Mouse (Mus musculus) G1E-ER4 (cell line): ENCODE data around the gene Wrb. TPM values are rescaled to one million over a fixed set of nuclear protein-coding genes. Genes with fewer than 3 reads are reported as not detected.

Experiments used
- GATA1 ChIP-seq: IDR thresholded peaks from one replicate; pipeline ENCODE4 v1.8.0; 2012; ENCODE audit warnings: low read length, inconsistent platforms
- polyA plus RNA-seq: library from polyadenylated mRNA; stranded (reverse); fragments of >175 nt; gene quantifications from 2 replicates; pipeline ENCODE4 v1.2.3, GENCODE M21; 2012

Wrb gene
- polyA plus RNA-seq, 1 experiment, result 5.2 TPM

DNA sequence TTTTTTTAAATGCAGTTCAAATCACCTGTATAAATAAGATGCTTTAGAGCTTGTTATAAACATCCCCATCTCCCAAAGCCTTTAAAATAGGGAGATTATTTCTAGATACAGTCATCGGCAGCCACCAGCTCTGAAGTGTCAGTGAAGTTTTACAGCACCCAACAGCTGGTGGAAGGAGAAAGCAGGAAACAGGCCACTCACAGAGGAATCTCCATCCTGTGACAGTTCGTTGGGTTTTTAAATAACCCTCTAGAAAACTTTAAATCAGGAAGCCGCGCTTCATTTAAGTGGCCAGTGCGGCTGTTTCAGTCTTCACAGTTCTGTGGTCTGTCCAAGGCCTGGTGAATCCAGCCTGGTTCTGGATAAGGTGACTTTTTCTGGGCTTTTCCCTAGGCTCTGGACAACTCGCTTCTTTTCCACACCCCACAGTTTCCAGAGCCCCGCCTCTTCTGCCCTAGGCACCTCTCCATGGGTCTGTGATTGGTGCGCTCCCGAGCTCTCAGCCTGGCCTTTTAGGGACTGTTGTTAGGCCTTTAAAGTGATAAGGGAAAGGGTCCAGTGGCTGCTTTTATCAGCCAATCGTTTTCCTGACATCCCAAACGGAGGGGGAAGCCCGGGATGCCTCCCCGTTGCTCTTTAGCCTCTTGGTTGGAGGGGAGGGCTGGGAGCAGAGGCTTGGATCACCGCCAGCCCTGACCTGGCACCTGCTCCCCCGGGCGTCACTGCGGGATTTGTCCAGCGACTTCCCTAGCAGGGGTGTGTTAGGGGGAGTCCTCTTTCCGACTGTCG lies 54.9 kb downstream of the Wrb start, which contains the start of gene Sh3bgr:
Gene Sh3bgr (plus strand): TSS at position 538 of the 789 bp plus-strand sequence.
- no peak for TF ChIP-seq GATA1

DNA sequence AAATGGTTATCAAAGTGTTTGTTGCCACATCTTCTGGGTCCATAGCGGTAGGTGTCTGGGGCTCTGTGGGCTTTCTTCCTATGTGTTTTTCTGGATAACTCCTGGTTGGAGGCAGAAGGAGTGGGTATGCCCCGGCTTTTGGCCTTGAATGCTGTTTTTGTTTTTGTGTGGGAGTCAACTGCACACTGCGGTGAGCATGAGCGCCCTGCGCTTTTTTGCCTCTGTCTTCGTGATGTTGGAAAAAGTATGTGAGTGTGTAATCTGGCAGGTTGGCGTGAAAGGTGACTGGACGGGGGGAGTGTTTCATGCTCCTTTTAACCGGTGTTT lies 55.5 kb downstream of the Wrb start:
- TF ChIP-seq GATA1, result no peak

DNA sequence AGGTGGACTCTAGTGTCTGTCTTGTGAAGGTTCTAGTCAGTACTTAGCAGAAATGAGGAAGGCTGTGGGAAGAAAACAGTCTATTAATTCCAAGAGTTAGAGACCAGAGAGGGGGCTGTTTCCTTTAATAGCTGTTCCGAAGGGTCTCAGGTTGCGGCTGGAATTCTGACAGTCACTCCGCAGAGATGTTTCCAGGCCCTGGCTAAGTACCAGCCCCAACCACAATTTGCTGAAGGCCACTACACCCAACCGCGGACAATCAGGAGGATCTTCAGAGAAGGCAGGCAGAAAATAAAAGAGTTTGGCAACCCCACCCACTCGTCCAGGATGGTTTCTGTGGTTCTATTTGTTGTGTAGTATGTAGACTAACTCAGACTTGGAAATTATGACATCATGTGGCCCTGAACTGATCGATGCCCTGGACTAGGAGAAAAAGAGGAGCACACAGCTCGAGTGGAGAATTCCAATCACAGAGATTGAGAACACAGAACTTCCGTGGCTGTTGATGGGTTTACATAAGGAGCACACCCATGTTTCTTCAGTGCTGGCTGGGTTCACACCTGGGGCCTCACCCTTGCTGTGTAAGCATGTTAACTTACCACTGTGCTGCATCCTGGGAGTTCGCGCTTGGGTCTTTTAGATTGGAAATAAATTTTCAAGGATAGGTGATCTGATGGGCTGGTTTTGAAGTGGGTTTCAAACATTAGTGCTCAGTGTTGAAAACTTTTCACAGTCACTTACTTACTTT lies 56.5 kb downstream of the Wrb start:
- TF ChIP-seq GATA1, result no peak

Other genes with a start within 250 kb of the Wrb start
- gene Psmg1, start 154.4 kb upstream of the Wrb start, polyA plus RNA-seq, result 98.5 and 158 TPM in 2 replicates
- gene Brwd1, start 62.9 kb upstream of the Wrb start, polyA plus RNA-seq, result 11.1 and 14.4 TPM in 2 replicates
- gene Hmgn1, start 17.7 kb upstream of the Wrb start, polyA plus RNA-seq, result 194 and 255 TPM in 2 replicates
- not detected in 2 replicates for gene Lca5l, start 46.9 kb downstream of the Wrb start, polyA plus RNA-seq
- gene Sh3bgr, start 55.0 kb downstream of the Wrb start, polyA plus RNA-seq, result 0.09 and 0.46 TPM in 2 replicates
- not detected in 2 replicates for gene B3galt5, start 90.4 kb downstream of the Wrb start, polyA plus RNA-seq